Mouse (Mus musculus) hindbrain, embryonic 16.5 days (tissue): ENCODE measurements around the gene Lsm4. TPM values are rescaled to one million over a fixed set of nuclear protein-coding genes. Genes with fewer than 3 reads are reported as not detected.

Source experiments
- ATAC-seq: fragments of 200-750 bp; cut with Nextera tagmentation; 2 replicates; pipeline ENCODE4 v1.8.0; 2017; ENCODE audit warnings: moderate TSS enrichment, moderate library complexity
- H3K27ac ChIP-seq: fragments of 300-500 bp; sonication (generic); 2 replicates; pipeline ENCODE4 v1.5.1; 2014; ENCODE audit warnings: low read depth, mild to moderate bottlenecking, control low read depth, low read length, moderate library complexity
- H3K27me3 ChIP-seq: fragments of 300-500 bp; sonication (generic); replicated peaks from 2 replicates; pipeline ENCODE4 v1.6.1; 2014; ENCODE audit warnings: low read length; ENCODE audit not compliant: control insufficient read depth, insufficient read depth
- H3K36me3 ChIP-seq: fragments of 300-500 bp; sonication (generic); 2 replicates; pipeline ENCODE4 v1.6.1; 2014; ENCODE audit warnings: mild to moderate bottlenecking, low read length, moderate library complexity, mixed read lengths; ENCODE audit not compliant: control insufficient read depth, insufficient read depth
- H3K4me1 ChIP-seq: fragments of 300-500 bp; sonication (generic); 2 replicates; pipeline ENCODE4 v1.6.1; 2014; ENCODE audit warnings: low read depth, low read length; ENCODE audit not compliant: control insufficient read depth, insufficient read depth
- H3K4me2 ChIP-seq: fragments of 300-500 bp; sonication (generic); 2 replicates; pipeline ENCODE4 v1.6.1; 2014; ENCODE audit warnings: mild to moderate bottlenecking, low read length, control low read depth, moderate library complexity
- H3K4me3 ChIP-seq: fragments of 300-500 bp; sonication (generic); 2 replicates; pipeline ENCODE4 v1.5.1; 2014; ENCODE audit warnings: mild to moderate bottlenecking, low read length, control low read depth, moderate library complexity
- H3K9ac ChIP-seq: fragments of 300-500 bp; sonication (generic); 2 replicates; pipeline ENCODE4 v1.6.1; 2014; ENCODE audit warnings: low read depth, mild to moderate bottlenecking, control low read depth, low read length, moderate library complexity
- H3K9me3 ChIP-seq: fragments of 300-500 bp; sonication (generic); 2 replicates; pipeline ENCODE4 v1.6.1; 2014; ENCODE audit warnings: mild to moderate bottlenecking, low read length, moderate library complexity; ENCODE audit not compliant: control insufficient read depth
- WGBS: fragments of 180-500 bp; shearing (Covaris S2); extraction: QIAGEN DNeasy Blood & Tissue Kit; methylation state at CpG from one replicate; pipeline ENCODE4 v1.1.7; 2014; 5-methylcytosine and 5-hydroxymethylcytosine counted together
- polyA plus RNA-seq: library from polyadenylated mRNA; unstranded; fragments of >200 nt; fragmentation: Nextera tagmentation; extraction: Ambion mirVana; gene quantifications from 2 replicates; pipeline ENCODE4 v1.2.1, GENCODE M21; 2015

The Lsm4 gene
- polyA plus RNA-seq, 1 experiment from 2014 or later, result 168 TPM

- no peak overlapping the region for H3K27ac ChIP-seq
- H3K4me3 ChIP-seq, result no peak overlapping the region
- H3K4me2 ChIP-seq, result no peak overlapping the region
- H3K27me3 ChIP-seq, result no peaks in the 10 kb centered on the region
- H3K9ac ChIP-seq, result no peak overlapping the region
- no peaks in the 10 kb centered on the region for H3K4me1 ChIP-seq
- no peaks in the 10 kb centered on the region for H3K9me3 ChIP-seq
- WGBS, result 85% methylated on average over 1 of the region's 1 CpGs
- ATAC-seq, result no peak
- H3K36me3 ChIP-seq, result no peaks in the 10 kb centered on the region
Measured at GRCm38 (mm10) chr8:70710296-70710695, 37.2 kb downstream of the Lsm4 start.

GRCm38 (mm10) chr8:70711041-70711440 is 38.0 kb downstream of the Lsm4 start:
- no peak for ATAC-seq
- 83% methylated on average over 11 of the region's 11 CpGs for WGBS

GRCm38 (mm10) chr8:70713991-70714390 is 40.9 kb downstream of the Lsm4 start:
- H3K9me3 ChIP-seq, result no peaks in the 10 kb centered on the region
- no peak overlapping the region for H3K4me3 ChIP-seq
- H3K4me1 ChIP-seq, result no peaks in the 10 kb centered on the region; the same call in 1 of the 2 replicates
- no peak overlapping the region for H3K4me2 ChIP-seq
- H3K36me3 ChIP-seq, result no peaks in the 10 kb centered on the region
- H3K9ac ChIP-seq, result no peak overlapping the region
- no peak overlapping the region for H3K27ac ChIP-seq
- 78% methylated on average over 7 of the region's 7 CpGs for WGBS
- no peak for ATAC-seq
- H3K27me3 ChIP-seq, result no peaks in the 10 kb centered on the region; the same call in 1 of the 2 replicates

More at GRCm38 (mm10) chr8:70711041-70711440, 38.0 kb downstream of the Lsm4 start:
- Histone ChIP-seq H3K36me3 (no peaks in the 10 kb centered on the region), H3K4me3 (no peak overlapping the region), H3K27ac (no peak overlapping the region), H3K9me3 (no peaks in the 10 kb centered on the region), H3K4me2 (no peak overlapping the region), H3K27me3 (no peaks in the 10 kb centered on the region), H3K9ac (no peak overlapping the region; the same call in 1 of the 2 replicates), H3K4me1 (no peaks in the 10 kb centered on the region)

- no peak overlapping the region for H3K4me3 ChIP-seq
- no peak overlapping the region for H3K27ac ChIP-seq
- no peaks in the 10 kb centered on the region; the same call in 1 of the 2 replicates for H3K4me1 ChIP-seq
- no peaks in the 10 kb centered on the region for H3K9me3 ChIP-seq
- no peaks in the 10 kb centered on the region for H3K36me3 ChIP-seq
- no peak overlapping the region for H3K4me2 ChIP-seq
- no peak overlapping the region for H3K9ac ChIP-seq
- no peak for ATAC-seq
- WGBS, result 75% methylated on average over 2 of the region's 2 CpGs
- no peaks in the 10 kb centered on the region; the same call in none of the 2 replicates for H3K27me3 ChIP-seq
Measured at GRCm38 (mm10) chr8:70715086-70715485, 42.0 kb downstream of the Lsm4 start.

- no peak overlapping the region for H3K4me3 ChIP-seq
- H3K9ac ChIP-seq, result no peak overlapping the region
- no peak overlapping the region for H3K4me2 ChIP-seq
- 82% methylated on average over 40 of the region's 40 CpGs for WGBS
- H3K9me3 ChIP-seq, result no peaks in the 10 kb centered on the region
- no peak for ATAC-seq
- no peak overlapping the region for H3K27ac ChIP-seq
- no peaks in the 10 kb centered on the region for H3K36me3 ChIP-seq
- no peaks in the 10 kb centered on the region; the same call in none of the 2 replicates for H3K27me3 ChIP-seq
- no peaks in the 10 kb centered on the region; the same call in 1 of the 2 replicates for H3K4me1 ChIP-seq
Measured at GRCm38 (mm10) chr8:70716521-70717400, 43.7 kb downstream of the Lsm4 start.

- Histone ChIP-seq H3K9me3 (no peaks in the 10 kb centered on the region), H3K36me3 (no peaks in the 10 kb centered on the region), H3K4me1 (no peaks in the 10 kb centered on the region; the same call in 1 of the 2 replicates), H3K27me3 (no peaks in the 10 kb centered on the region; the same call in none of the 2 replicates), H3K27ac (no peak within 1 kb of the TSS), H3K4me3 (no peak within 1 kb of the TSS), H3K4me2 (peak within 1 kb of the TSS; percentile 17; the same call in 1 of the 2 replicates), H3K9ac (no peak within 1 kb of the TSS; the same call in 1 of the 2 replicates)
- 3% methylated on average over 19 of the region's 19 CpGs for WGBS
- 0 out of 2 replicates have a peak, but pooled peaks have one; percentile 6 for ATAC-seq
Measured at GRCm38 (mm10) chr8:70718297-70718696, 45.2 kb downstream of the Lsm4 start, which contains the start of gene Gm3336. Gene Gm3336, plus strand, starts transcription at chr8:70718543.

- 70% methylated on average over 9 of the region's 9 CpGs for WGBS
- no peak; the same call in 1 of the 2 replicates for ATAC-seq
- Histone ChIP-seq H3K4me2 (no peak overlapping the region), H3K27ac (no peak overlapping the region), H3K4me1 (no peaks in the 10 kb centered on the region; the same call in 1 of the 2 replicates), H3K36me3 (no peaks in the 10 kb centered on the region), H3K9me3 (no peaks in the 10 kb centered on the region), H3K4me3 (no peak overlapping the region), H3K9ac (no peak overlapping the region), H3K27me3 (no peaks in the 10 kb centered on the region; the same call in none of the 2 replicates)
Measured at GRCm38 (mm10) chr8:70719796-70720270, 46.8 kb downstream of the Lsm4 start.

- H3K27me3 ChIP-seq, result no peaks in the 10 kb centered on the region; the same call in none of the 2 replicates
- no peak overlapping the region for H3K4me2 ChIP-seq
- whole genome bisulfite sequencing, result 3% methylated on average over 3 of the region's 3 CpGs
- H3K4me1 ChIP-seq, result no peaks in the 10 kb centered on the region; the same call in 1 of the 2 replicates
- H3K4me3 ChIP-seq, result no peak overlapping the region
- no peaks in the 10 kb centered on the region for H3K9me3 ChIP-seq
- H3K36me3 ChIP-seq, result no peaks in the 10 kb centered on the region
- peak; percentile 79 for ATAC-seq
- H3K27ac ChIP-seq, result no peak overlapping the region
- H3K9ac ChIP-seq, result no peak overlapping the region
Measured at GRCm38 (mm10) chr8:70720739-70721138, 47.7 kb downstream of the Lsm4 start.

- no peak for ATAC-seq
- H3K4me2 ChIP-seq, result no peak overlapping the region
- H3K4me1 ChIP-seq, result no peaks in the 10 kb centered on the region; the same call in 1 of the 2 replicates
- H3K4me3 ChIP-seq, result no peak overlapping the region
- no peaks in the 10 kb centered on the region for H3K9me3 ChIP-seq
- no peaks in the 10 kb centered on the region for H3K36me3 ChIP-seq
- no peak overlapping the region for H3K9ac ChIP-seq
- WGBS, result 83% methylated on average over 8 of the region's 8 CpGs
- no peaks in the 10 kb centered on the region; the same call in none of the 2 replicates for H3K27me3 ChIP-seq
- no peak overlapping the region for H3K27ac ChIP-seq
Measured at GRCm38 (mm10) chr8:70721601-70722000, 48.6 kb downstream of the Lsm4 start.
